23 mouse cellular contexts compared by ENCODE assay signal in the genomic region with DNA sequence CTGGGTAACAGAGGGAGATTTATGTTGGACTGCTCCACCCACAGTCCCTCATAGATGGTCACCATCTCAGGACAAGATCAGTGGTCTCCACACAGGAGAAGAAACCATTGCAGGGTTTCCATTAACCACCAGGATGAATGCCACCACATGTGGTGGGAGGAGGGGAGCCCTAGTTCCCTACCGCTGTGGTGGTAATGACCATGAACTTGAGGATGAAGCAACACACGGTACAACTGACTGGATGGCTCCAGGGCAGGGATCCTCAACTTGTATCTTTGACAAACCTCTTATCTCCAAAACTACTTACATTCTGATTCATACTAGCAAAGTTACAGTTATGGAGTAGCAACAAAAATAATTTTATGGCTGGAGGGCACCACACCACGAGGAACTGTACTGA. TPM values are rescaled to one million over a fixed set of nuclear protein-coding genes. Genes with fewer than 3 reads are reported as not detected.
DNase-seq lines count a peak whose midpoint lies in the region; ATAC-seq lines count a peak whose summit lies in the region.
"Had no signal": no experiment of that assay in that cellular context is flagged by ENCODE, and none has a peak within 500 bp of the region (broad histone marks: within the 10 kb centered on the region; RNA-seq: fewer than 3 reads in every experiment).

No protein-coding gene starts in this region.

- peaks cover 4% of the 10 kb centered on the region; the same call in 1 of the 2 replicates for H3K36me3 ChIP-seq in hindbrain, embryonic 14.5 days (replicated peaks; ENCODE audit: control insufficient read depth, insufficient read depth)
- H3K36me3 ChIP-seq: embryonic facial prominence, embryonic 15.5 days; forebrain, embryonic 10.5 days; forebrain, embryonic 12.5 days had no signal

- H3K9ac ChIP-seq in hindbrain, embryonic 14.5 days: no peak overlapping the region
- H3K9ac ChIP-seq: embryonic facial prominence, embryonic 13.5 days; embryonic facial prominence, embryonic 15.5 days; forebrain, embryonic 12.5 days had no signal

- no peak overlapping the region for H3K4me2 ChIP-seq in hindbrain, embryonic 14.5 days (replicated peaks)
- H3K4me2 ChIP-seq: embryonic facial prominence, embryonic 13.5 days; embryonic facial prominence, embryonic 15.5 days; forebrain, embryonic 12.5 days had no signal

- peak; percentile 64 for ATAC-seq in megakaryocyte progenitor cell, adult 5-6 weeks (replicated peaks; ENCODE audit: poor library complexity)
- no peak for ATAC-seq in hindbrain, embryonic 14.5 days (ENCODE audit: low FRiP score)
- ATAC-seq: forebrain, embryonic 14.5 days; forebrain, embryonic 16.5 days had no signal

- peak; percentile 53 to 77 for DNase-seq in adrenal gland, adult (ENCODE audit: inconsistent age in 2 of 2, low spot score in 1 of 2)
- no peak for DNase-seq in adrenal gland, postnatal 10 days
- peak; percentile 48 for DNase-seq in adrenal gland, adult 8-10 months
- no peak for DNase-seq in adrenal gland, postnatal 25 days
- DNase-seq in hindbrain, embryonic 14.5 days (ENCODE audit: low spot score): no peak
- DNase-seq: adrenal gland, postnatal 14 days; cerebellum, adult 11 months; cerebellum, adult 18-20 months; cerebellum, adult 8-10 months; cerebellum, adult 9-11 months; cerebellum, postnatal 14 days; cerebellum, postnatal 36 days; embryo, embryonic 11 days had no signal

- H3K9me3 ChIP-seq in hindbrain, embryonic 14.5 days (ENCODE audit: control insufficient read depth, low read length): no peaks in the 10 kb centered on the region
- H3K9me3 ChIP-seq: embryonic facial prominence, embryonic 13.5 days; embryonic facial prominence, embryonic 15.5 days; forebrain, embryonic 10.5 days; forebrain, embryonic 12.5 days had no signal

- no peaks in the 10 kb centered on the region for H3K4me1 ChIP-seq in hindbrain, embryonic 14.5 days (replicated peaks; ENCODE audit: control insufficient read depth, insufficient read depth, low read length)
- H3K4me1 ChIP-seq: embryonic facial prominence, embryonic 15.5 days had no signal

- WGBS in hindbrain, embryonic 14.5 days: 87% methylated on average over 3 of the region's 3 CpGs

- no peak overlapping the region for H3K27ac ChIP-seq in hindbrain, embryonic 14.5 days
- H3K27ac ChIP-seq: embryonic facial prominence, embryonic 13.5 days; embryonic facial prominence, embryonic 15.5 days; forebrain, embryonic 10.5 days; forebrain, embryonic 12.5 days had no signal

- H3K4me3 ChIP-seq in hindbrain, embryonic 14.5 days (replicated peaks; ENCODE audit: low read length): no peak overlapping the region
- H3K4me3 ChIP-seq: embryonic facial prominence, embryonic 13.5 days; embryonic facial prominence, embryonic 15.5 days; erythroblast, embryonic 14.5 days; forebrain, embryonic 10.5 days; forebrain, embryonic 12.5 days had no signal

- H3K27me3 ChIP-seq in hindbrain, embryonic 14.5 days (ENCODE audit: control insufficient read depth, insufficient read depth, low read length): no peaks in the 10 kb centered on the region
- H3K27me3 ChIP-seq: embryonic facial prominence, embryonic 13.5 days; embryonic facial prominence, embryonic 15.5 days had no signal

RNA-seq across cellular contexts. Expression of a gene that starts 29.6 kb away (rescaled TPM):
- total RNA-seq in adrenal gland, postnatal 10 days (2021): 10 to 100 TPM; 14.0 to 18.9 TPM
- 10 to 100 TPM; 18.4 to 36.8 (median 26.5) TPM for total RNA-seq in adrenal gland, adult 8-10 months (2022)
- total RNA-seq in adrenal gland, postnatal 25 days (2021): 17.7 and 28.4 TPM in 2 replicates
- 5.6 and 6.8 TPM in 2 replicates for total RNA-seq in megakaryocyte progenitor cell, adult 5-6 weeks (2015)
- total RNA-seq in megakaryocyte progenitor cell, adult 5-6 weeks (2017): 4.7 and 8.0 TPM in 2 replicates
- 12.6 and 12.9 TPM in 2 replicates for polyA plus RNA-seq in hindbrain, embryonic 14.5 days (2014; fragmentation: Nextera tagmentation; extraction: Ambion mirVana)

RNA-seq across cellular contexts. Expression of a gene that starts 36.6 kb away (rescaled TPM):
- under 1 TPM; 0.21 to 0.27 TPM for total RNA-seq in adrenal gland, postnatal 10 days (2021)
- total RNA-seq in adrenal gland, adult 8-10 months (2022): under 1 TPM; 0.06 to 0.35 (median 0.26) TPM
- 0.19 and 0.30 TPM in 2 replicates for total RNA-seq in adrenal gland, postnatal 25 days (2021)
- not detected in 2 replicates for total RNA-seq in megakaryocyte progenitor cell, adult 5-6 weeks (2015)
- not detected in 2 replicates for total RNA-seq in megakaryocyte progenitor cell, adult 5-6 weeks (2017)
- 0.23 and 0.25 TPM in 2 replicates for polyA plus RNA-seq in hindbrain, embryonic 14.5 days (2014; fragmentation: Nextera tagmentation; extraction: Ambion mirVana)
- total RNA-seq: common myeloid progenitor, adult 5-6 weeks; MEL had no signal
- polyA plus RNA-seq: erythroblast, embryonic 14.5 days had no signal

RNA-seq across cellular contexts. Expression of a gene that starts 57.6 kb away (rescaled TPM):
- total RNA-seq in adrenal gland, postnatal 10 days (2021): 10 to 100 TPM in 1 of 2 experiments, 1 to 10 TPM in 1; 8.0 to 10.7 TPM
- total RNA-seq in adrenal gland, adult 8-10 months (2022): 1 to 10 TPM; 3.4 to 8.2 (median 4.1) TPM
- 2.9 and 8.1 TPM in 2 replicates for total RNA-seq in adrenal gland, postnatal 25 days (2021)
- not detected in 2 replicates for total RNA-seq in megakaryocyte progenitor cell, adult 5-6 weeks (2015)
- total RNA-seq in megakaryocyte progenitor cell, adult 5-6 weeks (2017): not detected in 2 replicates
- 17.4 and 17.8 TPM in 2 replicates for polyA plus RNA-seq in hindbrain, embryonic 14.5 days (2014; fragmentation: Nextera tagmentation; extraction: Ambion mirVana)
- total RNA-seq: common myeloid progenitor, adult 5-6 weeks had no signal

Comparison
In these comparisons a context has a peak if more than half of its experiments do, and no peak if none do; other contexts are left out.
1. DNase-seq: peak in adrenal gland, adult (2 of 2) and adrenal gland, adult 8-10 months (single experiment); none in adrenal gland, postnatal 10 days (single experiment), adrenal gland, postnatal 25 days (single experiment) and hindbrain, embryonic 14.5 days (single experiment).